Mouse (Mus musculus) E14TG2a.4 (cell line): Measurements from ENCODE around the gene Polh.
A peak's percentile ranks its signal among the peaks of the same experiment; 100 is the strongest.

Experiments
- H3K27me3 ChIP-seq: 2 replicates; pipeline ENCODE4 v1.6.1; 2014; ENCODE audit warnings: low read length, control low read depth; ENCODE audit not compliant: insufficient read depth
- H3K36me3 ChIP-seq: 2 replicates; pipeline ENCODE4 v1.6.1; 2014; ENCODE audit warnings: low read length, control low read depth; ENCODE audit not compliant: insufficient read depth
- H3K4me1 ChIP-seq: replicated peaks from 2 replicates; pipeline ENCODE4 v1.6.1; 2014; ENCODE audit warnings: low read depth, low read length, control low read depth
- H3K4me3 ChIP-seq: replicated peaks from 2 replicates; pipeline ENCODE4 v1.5.1; 2014; ENCODE audit warnings: mild to moderate bottlenecking, low read length
- H3K9me3 ChIP-seq: 2 replicates; pipeline ENCODE4 v1.6.1; 2014; ENCODE audit warnings: low read length, control low read depth
- CTCF ChIP-seq: conservative IDR thresholded peaks from 2 replicates; pipeline ENCODE4 v1.5.1; 2014; ENCODE audit warnings: low read length
- NANOG ChIP-seq: IDR thresholded peaks from 2 replicates; pipeline ENCODE4 v1.6.1; 2014; ENCODE audit warnings: borderline replicate concordance, low read length, mixed read lengths
- POU5F1 ChIP-seq: IDR thresholded peaks from 2 replicates; pipeline ENCODE4 v1.6.1; 2014; ENCODE audit warnings: low read length, borderline replicate concordance

Gene Polh

DNA sequence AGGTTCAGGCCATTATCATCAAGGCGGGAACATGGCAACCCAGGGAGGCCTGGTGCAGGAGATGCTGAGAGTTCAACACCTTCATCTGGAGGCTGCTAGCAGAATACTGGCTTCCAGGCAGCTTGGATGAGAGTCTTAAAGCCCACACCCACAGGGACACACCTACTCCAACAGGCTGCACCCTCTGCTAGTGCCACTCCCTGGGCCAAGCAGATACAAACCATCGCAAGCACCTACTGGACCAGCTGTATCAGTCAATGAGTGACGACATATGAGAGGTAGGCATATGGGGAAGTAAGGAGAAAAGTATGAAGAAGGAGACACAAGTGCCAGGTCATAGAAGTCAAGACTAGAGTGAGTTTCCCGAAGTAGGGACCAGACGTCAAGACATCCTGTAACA is 45.8 kb downstream of the Polh start:
- Histone ChIP-seq H3K9me3 (no peaks in the 10 kb centered on the region), H3K27me3 (no peaks in the 10 kb centered on the region), H3K4me1 (peaks cover 43% of the 10 kb centered on the region), H3K4me3 (no peak overlapping the region), H3K36me3 (no peaks in the 10 kb centered on the region)
- TF ChIP-seq NANOG, result no peak
- no peak for TF ChIP-seq CTCF
- TF ChIP-seq POU5F1, result no peak

DNA sequence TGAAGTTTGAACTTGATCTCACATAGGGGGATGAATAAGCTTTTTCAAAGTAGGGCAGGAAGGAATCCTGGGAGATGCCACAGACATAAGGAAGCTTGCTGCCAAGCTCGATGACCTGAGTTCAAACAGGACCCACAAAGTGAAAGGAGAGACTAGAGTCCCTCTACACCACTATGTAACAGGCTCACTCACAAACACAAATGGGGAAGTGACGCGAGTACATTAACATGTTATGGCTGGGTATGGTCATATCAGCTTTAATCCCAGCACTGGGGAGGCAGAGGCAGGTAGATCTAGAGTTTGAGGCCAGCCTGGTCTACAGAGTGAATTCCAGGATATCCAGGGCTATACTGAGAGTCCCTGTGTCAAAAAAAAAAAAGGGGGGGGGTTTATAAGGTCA is 48.1 kb downstream of the Polh start:
- H3K4me3 ChIP-seq, result no peak overlapping the region
- H3K9me3 ChIP-seq, result no peaks in the 10 kb centered on the region
- H3K4me1 ChIP-seq, result peaks cover 36% of the 10 kb centered on the region
- peaks cover 7% of the 10 kb centered on the region; the same call in 1 of the 2 replicates for H3K36me3 ChIP-seq
- no peak for TF ChIP-seq POU5F1
- TF ChIP-seq CTCF, result no peak
- no peak for TF ChIP-seq NANOG
- no peaks in the 10 kb centered on the region for H3K27me3 ChIP-seq

DNA sequence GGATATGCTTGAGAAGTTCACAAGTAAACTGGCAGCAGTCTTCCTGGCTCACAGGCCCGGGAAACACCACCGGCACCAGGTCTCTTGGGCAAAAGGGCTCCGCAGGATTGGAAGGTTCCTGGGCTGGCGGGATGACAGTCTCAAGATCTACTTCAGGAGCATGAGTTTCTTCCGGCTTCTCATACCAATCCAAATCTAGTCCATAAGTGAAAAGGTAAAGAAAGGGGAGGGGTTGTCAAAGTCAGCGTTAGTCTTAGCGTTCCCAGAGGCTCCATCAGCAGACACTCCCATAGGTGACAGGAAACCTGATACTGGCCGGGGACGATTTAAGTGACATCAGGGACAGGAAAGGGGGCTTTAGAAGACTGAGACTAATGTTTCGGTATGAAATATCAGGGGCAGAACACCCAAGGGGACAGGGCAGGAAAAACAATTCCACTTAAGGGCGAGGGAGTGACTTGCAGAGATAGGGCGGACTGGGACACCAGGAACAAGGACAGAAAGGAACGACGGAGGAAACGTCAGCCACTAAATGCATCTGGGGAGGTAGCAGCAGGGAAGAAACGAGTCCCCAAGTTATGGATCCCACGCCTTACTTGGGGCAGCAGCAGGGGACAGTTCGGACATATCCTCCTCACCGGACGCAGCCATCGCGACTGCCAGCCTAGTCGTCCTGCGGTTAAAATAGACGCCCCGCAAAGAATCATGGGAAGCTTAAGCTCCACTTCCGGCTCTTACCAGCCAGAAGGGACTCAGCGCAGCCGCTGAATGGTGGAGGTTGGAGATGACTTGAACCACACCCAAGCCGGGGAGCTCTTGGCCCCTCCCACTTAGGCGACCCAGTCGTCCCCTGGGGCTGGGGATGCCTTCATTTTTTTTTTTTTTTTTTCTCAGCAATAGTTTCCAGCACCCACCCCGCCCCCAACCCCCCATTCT is 49.3 kb downstream of the Polh start, which contains the start of gene Mad2l1bp:
Gene Mad2l1bp, minus strand, starts transcription at position 707 of the 936 bp plus-strand sequence.
- peaks cover 36% of the 10 kb centered on the region for H3K4me1 ChIP-seq
- no peaks in the 10 kb centered on the region for H3K9me3 ChIP-seq
- no peaks in the 10 kb centered on the region for H3K27me3 ChIP-seq
- TF ChIP-seq POU5F1, result no peak
- no peak for TF ChIP-seq NANOG
- no peak for TF ChIP-seq CTCF
- H3K36me3 ChIP-seq, result peaks cover 18% of the 10 kb centered on the region
- H3K4me3 ChIP-seq, result peak within 1 kb of the TSS; percentile 85

DNA sequence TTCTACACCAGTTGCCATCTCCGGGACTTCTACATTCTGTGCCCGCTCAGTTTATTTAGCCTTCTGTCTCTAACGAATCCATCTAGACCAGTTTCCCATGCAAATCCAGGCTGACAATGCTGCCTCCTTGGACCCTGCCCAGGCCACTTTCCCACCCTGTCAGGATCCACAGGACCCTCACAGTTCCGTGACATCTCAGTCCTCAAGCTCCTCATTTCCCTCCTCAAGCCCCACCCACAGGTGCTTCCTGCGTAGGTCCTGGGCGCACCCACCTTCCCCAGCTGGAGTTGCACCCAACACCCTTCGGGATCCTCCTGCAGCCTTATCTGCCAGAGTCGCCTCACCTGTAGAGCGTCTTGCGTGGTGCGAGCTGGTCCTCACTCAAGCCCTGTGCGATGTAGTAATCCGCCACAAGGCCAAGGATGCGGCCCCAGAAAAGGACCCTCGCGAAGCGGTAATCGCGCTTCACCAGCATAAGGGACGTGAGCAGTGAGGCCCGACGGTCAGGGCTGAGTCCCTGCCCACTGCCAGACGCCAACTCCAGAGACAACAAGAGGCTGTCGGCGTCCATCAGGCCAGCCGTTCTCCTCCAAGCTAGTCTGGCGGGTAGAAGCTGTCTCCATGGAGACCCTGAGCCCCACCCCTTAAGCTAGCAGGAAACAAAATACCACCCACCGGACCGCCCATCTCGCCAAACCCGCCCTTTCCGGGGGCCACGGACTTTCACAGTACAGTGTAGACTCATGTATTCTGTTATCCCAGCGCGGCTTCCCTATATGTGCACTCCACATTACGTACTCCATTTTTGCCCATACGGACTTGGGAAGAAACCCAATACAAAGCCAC is 58.6 kb downstream of the Polh start, which contains the start of gene Rsph9:
Gene Rsph9, minus strand, starts transcription at position 639 of the 846 bp plus-strand sequence.
- H3K4me1 ChIP-seq, result peaks cover 40% of the 10 kb centered on the region
- H3K36me3 ChIP-seq, result peaks cover 26% of the 10 kb centered on the region
- no peaks in the 10 kb centered on the region for H3K9me3 ChIP-seq
- H3K27me3 ChIP-seq, result peaks cover 6% of the 10 kb centered on the region; the same call in 1 of the 2 replicates
- peak within 1 kb of the TSS; percentile 74 for H3K4me3 ChIP-seq
- TF ChIP-seq NANOG (no peak), CTCF (no peak), POU5F1 (no peak)

- Histone ChIP-seq H3K36me3 (no peaks in the 10 kb centered on the region), H3K4me1 (peaks cover 28% of the 10 kb centered on the region), H3K4me3 (no peak overlapping the region), H3K9me3 (no peaks in the 10 kb centered on the region), H3K27me3 (peaks cover 6% of the 10 kb centered on the region; the same call in 1 of the 2 replicates)
- no peak for TF ChIP-seq POU5F1
- no peak for TF ChIP-seq NANOG
- TF ChIP-seq CTCF, result no peak
These were observed 62.6 kb downstream of the Polh start for GRCm38 (mm10) chr17:46139872-46140271.

DNA sequence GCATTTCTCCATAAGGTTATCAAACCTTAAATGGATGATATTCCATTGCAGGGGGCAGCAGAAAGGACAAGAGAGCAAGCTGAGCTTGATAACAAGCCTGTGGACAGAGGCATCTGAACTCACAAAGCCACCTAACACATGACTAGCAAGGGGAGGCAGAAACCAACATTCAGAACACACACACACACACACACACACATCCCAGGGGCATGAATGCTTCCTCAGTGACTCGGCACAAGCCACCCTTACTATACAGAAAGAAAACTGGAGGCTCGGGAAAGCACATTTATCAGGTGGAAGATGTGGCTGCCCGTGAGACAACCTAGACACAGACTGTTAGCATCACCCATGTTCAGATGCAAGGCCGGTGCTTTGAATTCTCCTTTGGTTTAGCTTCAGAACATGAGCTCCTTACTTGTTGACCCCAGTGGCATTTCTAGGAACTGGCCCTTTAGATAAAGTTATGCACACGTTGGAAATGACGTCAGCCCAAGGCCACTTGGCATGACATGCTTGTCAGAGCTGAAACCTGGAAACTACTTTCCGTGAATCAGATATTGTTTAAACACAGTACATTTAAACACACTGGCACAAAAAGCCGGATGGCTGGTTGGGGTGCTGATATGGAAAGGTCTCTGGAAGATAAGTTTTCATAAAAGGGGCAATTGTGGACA is 63.7 kb downstream of the Polh start:
- no peak for TF ChIP-seq POU5F1
- no peak for TF ChIP-seq NANOG
- H3K9me3 ChIP-seq, result no peaks in the 10 kb centered on the region
- H3K4me3 ChIP-seq, result no peak overlapping the region
- H3K36me3 ChIP-seq, result no peaks in the 10 kb centered on the region
- H3K27me3 ChIP-seq, result peaks cover 5% of the 10 kb centered on the region; the same call in 1 of the 2 replicates
- peaks cover 19% of the 10 kb centered on the region for H3K4me1 ChIP-seq

DNA sequence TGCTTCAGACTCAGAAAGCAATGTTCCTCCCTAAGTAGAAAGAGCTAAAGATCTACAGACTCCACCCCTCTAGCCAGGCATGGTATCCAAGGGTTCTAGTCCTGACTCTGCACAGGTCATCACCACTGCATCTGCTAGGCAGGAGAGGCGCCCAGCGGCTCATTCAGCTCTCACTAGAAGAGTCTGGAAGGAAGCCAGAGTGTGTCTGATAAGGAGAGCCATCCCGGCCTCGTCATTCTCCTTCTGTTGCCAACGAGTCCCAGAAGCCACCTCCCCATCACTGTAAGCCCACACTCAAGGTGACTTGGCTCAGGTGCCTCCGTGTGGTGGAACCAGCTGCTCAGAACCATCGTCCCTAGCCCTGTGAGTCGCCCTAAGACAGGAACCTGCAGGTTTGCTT is 69.6 kb downstream of the Polh start:
- H3K27me3 ChIP-seq, result no peaks in the 10 kb centered on the region
- TF ChIP-seq POU5F1 (no peak), CTCF (no peak), NANOG (no peak)
- peaks cover 37% of the 10 kb centered on the region for H3K4me1 ChIP-seq
- no peak overlapping the region for H3K4me3 ChIP-seq
- H3K36me3 ChIP-seq, result peaks cover 27% of the 10 kb centered on the region
- H3K9me3 ChIP-seq, result no peaks in the 10 kb centered on the region
